Mouse (Mus musculus) left cerebral cortex, adult 11 months (tissue): ENCODE results near the gene Ctnna3.

Experiments
- DNase-seq: peaks from one replicate; pipeline ENCODE4 v3.0.0; 2022; ENCODE audit warnings: low spot score

Gene Ctnna3

GRCm38 (mm10) chr10:63712530-63712929, 282.6 kb downstream of the Ctnna3 start:
- no peak for DNase-seq

DNA sequence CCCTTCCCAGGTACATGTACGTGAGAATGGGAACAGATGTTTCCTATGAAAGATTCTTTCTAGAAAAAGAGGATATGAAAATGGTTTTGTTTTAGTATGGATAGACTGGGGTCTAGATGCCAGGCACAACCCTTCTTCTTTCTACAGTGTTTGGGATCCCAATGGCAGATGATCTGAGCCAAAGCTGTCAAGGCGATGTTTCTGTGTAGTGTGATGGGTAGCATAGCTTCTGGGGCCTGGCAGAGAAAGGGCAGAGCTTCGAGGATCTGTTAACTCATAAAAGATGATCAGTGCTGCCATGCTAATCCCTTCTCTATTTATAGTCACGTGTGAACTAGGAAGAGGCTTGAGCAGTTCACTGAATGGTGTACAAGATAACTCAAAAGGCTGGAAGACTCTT, 284.3 kb downstream of the Ctnna3 start:
- DNase-seq = no peak

- DNase-seq = no peak
Observed at GRCm38 (mm10) chr10:63768871-63769270, 339.0 kb downstream of the Ctnna3 start.

DNA sequence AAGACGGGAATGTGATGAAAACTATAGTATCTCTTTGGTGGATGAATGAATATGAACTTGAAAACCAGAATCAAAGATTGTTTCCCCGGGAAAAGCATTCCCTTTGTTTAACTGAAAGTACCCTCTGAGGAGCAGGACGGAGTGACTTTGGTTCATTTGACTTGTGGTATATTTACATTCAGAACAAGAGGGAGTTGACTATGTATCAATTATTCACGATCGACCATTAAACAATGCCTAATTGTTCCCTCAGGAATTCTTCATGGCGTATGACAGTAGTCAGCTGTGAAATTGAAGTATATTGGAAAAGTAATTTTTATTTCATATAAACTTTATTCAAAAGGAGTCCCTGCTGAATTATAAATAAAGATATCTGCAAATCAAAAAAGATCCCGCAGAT, 341.8 kb downstream of the Ctnna3 start:
- no peak for DNase-seq

DNA sequence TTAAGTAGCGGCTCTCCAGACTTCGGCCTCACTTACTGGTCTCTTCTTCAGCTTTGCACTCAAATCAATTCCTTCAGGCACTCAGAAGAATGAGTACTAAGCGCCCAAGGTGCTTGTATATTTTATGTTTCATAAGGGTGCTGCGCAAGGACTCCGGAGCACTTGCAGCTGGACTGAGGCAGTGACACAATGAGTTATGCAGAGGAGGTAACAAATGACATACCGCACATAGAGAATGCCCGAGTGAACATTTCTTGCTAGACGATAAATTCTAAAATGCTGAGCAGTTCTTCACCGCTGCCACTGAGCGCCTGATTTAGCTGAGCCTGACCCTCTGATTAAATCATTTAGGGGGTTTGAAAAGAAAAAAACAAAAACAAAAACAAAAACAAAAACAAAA, 342.2 kb downstream of the Ctnna3 start:
- no peak for DNase-seq

- no peak for DNase-seq
Observed at GRCm38 (mm10) chr10:63781948-63782347, 352.1 kb downstream of the Ctnna3 start.

DNA sequence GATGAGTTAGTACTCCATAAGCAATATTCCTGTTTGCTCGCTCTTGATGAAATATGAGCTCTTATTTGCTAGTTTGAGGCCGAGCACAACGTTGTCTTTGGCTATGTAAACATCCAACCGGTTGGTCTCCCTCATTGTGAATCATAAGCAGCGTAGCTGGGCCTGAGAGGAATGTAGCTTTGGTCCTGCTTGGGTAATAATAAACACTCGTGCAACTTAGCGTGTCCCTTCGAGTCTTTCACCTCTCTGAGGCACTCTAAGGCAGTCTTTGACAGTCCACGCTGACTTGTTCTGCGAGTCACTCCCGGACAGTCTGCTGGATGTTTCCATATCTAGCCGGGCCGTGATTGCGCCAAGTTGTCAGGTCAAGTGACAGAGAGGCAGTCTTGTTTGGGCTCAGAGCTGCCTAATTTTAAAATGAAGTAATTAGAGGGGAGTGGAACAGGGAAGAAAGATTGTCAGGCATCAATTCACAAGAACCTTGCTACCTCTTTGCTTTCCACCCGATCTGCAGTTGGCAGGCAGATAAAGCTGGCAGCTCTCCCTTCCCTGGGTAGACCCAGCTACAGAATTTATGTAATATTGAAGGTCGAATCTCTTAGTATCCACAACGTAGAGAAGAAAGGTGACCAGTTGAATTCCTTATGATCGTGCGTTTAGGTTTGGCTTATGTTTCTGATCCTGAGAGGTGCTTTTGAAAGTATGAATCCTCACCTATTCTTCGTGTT, 355.1 kb downstream of the Ctnna3 start:
- DNase-seq = no peak

DNA sequence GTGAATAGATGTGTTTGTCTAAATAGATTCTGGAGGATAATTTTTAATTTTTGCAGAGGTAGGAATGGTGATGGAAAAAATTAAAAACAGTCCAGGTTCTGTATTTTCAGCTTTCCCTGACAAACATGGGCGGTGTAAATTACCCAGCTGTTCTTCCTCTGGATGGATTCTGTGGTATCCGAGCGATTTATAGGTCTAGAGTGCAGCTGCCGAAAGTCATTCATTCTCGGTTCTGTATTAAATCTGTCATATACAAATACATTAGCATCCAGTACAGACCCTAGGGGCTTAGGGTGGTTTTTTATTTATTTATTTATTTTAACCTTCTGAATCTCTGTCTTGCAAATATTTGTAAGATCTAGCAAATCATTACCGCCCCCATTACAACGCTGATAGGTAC, 356.5 kb downstream of the Ctnna3 start:
- no peak for DNase-seq

GRCm38 (mm10) chr10:63803909-63804308, 374.0 kb downstream of the Ctnna3 start:
- DNase-seq = peak; percentile 11

GRCm38 (mm10) chr10:63805551-63805950, 375.7 kb downstream of the Ctnna3 start:
- DNase-seq = no peak

DNA sequence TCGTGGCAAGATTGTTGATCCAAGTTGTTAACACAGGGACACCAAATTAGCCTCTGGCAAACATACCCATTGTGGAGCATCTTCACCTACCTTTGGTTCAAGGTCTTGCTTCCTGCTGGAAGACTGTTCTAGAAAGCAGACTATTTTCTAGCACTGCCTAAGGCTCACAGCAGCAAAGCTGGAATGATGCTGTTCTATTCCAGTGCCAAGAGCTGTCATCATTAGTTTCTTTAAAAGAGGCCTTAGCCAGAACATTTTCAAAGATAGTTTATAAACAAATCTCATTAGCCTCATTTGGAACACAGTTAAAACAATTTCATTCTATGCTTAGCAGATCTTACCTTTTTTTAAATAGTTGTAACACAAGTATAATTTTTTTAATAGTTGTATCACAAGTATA, 376.4 kb downstream of the Ctnna3 start:
- no peak for DNase-seq

DNA sequence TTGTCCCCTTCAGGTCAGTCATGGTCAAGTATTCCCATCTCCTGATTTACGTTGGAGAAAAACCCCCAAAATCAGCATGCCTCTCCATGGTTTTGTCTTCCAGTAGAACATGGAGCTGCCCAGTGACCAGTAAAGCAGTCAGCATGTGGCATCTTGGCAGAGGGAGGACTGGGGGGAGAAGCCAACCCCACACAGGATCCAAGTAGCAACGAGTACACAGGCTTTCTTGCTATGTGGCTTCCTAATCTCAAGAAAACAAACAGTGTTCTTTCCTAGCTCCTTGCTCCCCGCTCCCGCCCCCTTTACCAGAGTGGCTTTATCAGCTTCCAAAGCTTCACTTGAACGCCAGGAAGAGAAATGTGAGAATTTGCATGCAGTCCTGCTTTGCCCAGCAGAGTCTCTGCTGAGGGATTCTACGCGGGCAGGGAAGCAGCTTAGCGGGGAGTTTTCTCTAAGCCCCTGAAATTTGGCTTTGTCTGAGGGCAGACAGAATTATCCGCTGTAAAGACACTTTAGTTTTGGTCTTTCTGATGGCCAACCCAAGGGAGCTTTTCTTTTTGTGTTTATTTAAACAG, 380.2 kb downstream of the Ctnna3 start:
- DNase-seq = no peak

- DNase-seq = peak; percentile 39
Observed at GRCm38 (mm10) chr10:63839011-63839410, 409.1 kb downstream of the Ctnna3 start.

DNA sequence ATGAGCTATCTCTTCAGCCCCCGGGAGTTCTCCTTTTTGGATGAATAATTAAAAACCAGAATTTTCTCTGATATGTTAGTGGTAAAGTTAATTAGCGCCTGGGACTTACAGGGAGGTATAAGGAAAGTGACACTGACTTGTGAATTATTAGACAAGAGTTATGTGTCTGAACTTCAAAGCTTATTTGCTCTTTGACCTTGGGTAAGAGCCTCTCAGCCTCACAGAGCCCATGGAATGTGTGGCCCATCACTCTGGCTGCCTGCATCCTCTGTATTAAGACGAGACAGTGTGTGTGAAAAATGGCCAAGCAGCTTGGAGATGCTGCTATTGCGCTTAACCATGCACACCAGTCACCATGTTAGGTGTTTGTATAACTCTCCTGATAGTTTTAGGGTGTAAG, 422.0 kb downstream of the Ctnna3 start:
- DNase-seq = no peak

DNA sequence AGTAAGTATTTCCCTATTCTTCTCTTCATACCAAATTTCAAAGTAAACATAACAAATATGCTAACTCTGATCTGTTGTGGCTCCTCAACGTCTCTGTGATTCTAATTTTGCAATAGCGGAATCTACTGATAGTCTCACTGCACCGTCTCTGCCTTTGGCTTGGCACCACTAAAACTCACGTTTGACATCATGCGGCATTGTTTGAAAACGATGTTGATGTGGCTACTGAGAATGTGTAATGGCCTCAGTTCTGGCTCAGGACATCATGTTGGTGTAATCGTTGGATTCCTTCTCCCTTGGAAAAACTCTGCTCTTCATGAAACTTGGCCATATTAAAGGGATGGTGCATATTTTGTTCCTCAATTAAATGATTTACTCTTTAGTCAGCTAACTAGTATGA, 439.2 kb downstream of the Ctnna3 start:
- DNase-seq = no peak

- DNase-seq = peak; percentile 7
Observed at GRCm38 (mm10) chr10:63880462-63880903, 450.6 kb downstream of the Ctnna3 start.

GRCm38 (mm10) chr10:63886449-63887088, 456.7 kb downstream of the Ctnna3 start:
- DNase-seq = no peak

- no peak for DNase-seq
Observed at GRCm38 (mm10) chr10:63894612-63895011, 464.7 kb downstream of the Ctnna3 start.

DNA sequence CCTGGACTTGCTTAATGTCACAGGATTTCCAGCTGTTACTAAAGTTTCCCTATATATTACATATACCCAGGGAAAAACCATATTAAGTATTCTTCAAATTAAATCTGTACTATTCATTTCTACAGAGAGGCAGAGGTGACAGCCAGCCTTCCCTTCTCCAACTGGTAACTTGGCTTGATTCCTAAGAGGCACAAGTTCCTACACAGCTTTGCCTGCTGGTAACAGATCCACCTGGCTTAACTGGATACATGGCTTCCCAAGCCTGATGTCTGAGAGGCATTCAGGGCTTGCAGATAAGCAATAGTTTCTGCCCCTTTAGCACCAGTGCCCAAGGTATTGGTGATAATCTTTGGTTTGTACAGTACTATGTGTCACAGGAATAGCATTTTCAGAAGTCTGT, 470.0 kb downstream of the Ctnna3 start:
- DNase-seq = no peak

DNA sequence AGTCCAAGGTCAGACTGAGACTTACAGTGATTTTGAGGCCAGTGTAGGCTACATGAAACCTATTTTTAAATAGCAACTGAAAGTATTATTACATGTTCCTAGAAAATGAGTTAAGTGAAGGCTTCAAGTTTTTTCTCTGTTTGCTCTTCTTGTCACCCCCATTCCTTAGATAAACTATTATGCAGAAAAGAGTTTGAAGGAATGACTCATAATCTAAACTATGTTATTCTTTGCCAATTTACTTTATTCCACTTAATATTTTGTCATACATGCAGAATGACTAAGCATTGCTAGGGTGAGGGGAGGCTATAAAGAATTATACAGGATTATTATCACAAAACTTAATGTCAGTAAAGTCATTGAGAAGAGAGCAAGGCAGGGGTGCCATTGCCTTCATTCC, 479.0 kb downstream of the Ctnna3 start:
- DNase-seq = no peak

- DNase-seq = no peak
Observed at GRCm38 (mm10) chr10:63927334-63927733, 497.4 kb downstream of the Ctnna3 start, which contains the start of gene Gm10118. Gene Gm10118, minus strand, starts transcription at chr10:63927434.

GRCm38 (mm10) chr10:63933946-63934345, 504.0 kb downstream of the Ctnna3 start:
- no peak for DNase-seq

DNA sequence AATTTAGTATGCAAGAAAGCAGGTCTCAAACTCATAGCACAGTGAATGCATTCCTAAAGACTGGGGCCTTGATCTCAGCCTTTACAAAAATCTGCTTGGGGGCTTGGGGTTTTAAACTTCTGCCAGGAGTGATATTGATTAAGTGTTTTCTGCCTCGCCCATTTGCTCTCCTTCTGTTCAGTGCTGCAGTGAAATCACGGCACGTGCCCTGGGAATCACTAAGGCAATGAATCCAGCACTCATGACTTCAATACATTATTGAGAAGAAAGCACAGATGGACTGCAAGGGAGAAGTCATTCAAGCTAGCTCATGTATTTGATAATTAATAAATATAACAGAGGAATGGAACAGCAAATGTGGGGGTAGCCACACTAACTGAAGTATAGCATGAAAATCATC, 515.6 kb downstream of the Ctnna3 start:
- DNase-seq = no peak
